Mouse (Mus musculus): ENCODE data around the gene Ankrd13d.
A peak's percentile ranks its signal among the peaks of the same experiment; 100 is the strongest.
"Not testable (repeated sequence)": the region's sequence is repeated elsewhere in the genome, so short reads cannot be mapped to it uniquely, and the experiment has no call there.

Gene Ankrd13d

GRCm38 (mm10) chr19:4264171-4264780, 18.7 kb downstream of the Ankrd13d start:
- DNase-seq (ENCODE audit: low spot score in 2 of 2): no peak

- DNase-seq (ENCODE audit: low spot score in 2 of 2): no peak
Observed at GRCm38 (mm10) chr19:4263702-4264101, 19.2 kb downstream of the Ankrd13d start.

- DNase-seq (ENCODE audit: low spot score in 2 of 2): no peak
Observed at GRCm38 (mm10) chr19:4262756-4263155, 20.2 kb downstream of the Ankrd13d start.

- DNase-seq (ENCODE audit: low spot score in 2 of 2): no peak
Observed at GRCm38 (mm10) chr19:4261038-4261698, 21.8 kb downstream of the Ankrd13d start.

GRCm38 (mm10) chr19:4257897-4258252, 25.1 kb downstream of the Ankrd13d start:
- DNase-seq (ENCODE audit: low spot score in 2 of 2): no peak

- DNase-seq (ENCODE audit: low spot score in 2 of 2): peak; percentile 86 to 90
Observed at GRCm38 (mm10) chr19:4257216-4257896, 25.6 kb downstream of the Ankrd13d start.

- DNase-seq (ENCODE audit: low spot score in 2 of 2): no peak
Observed at GRCm38 (mm10) chr19:4255583-4256162, 27.3 kb downstream of the Ankrd13d start.

- DNase-seq (ENCODE audit: low spot score in 2 of 2): no peak
Observed at GRCm38 (mm10) chr19:4254230-4254629, 28.7 kb downstream of the Ankrd13d start.

- not testable (repeated sequence) for DNase-seq (ENCODE audit: low spot score in 2 of 2)
Observed at GRCm38 (mm10) chr19:4248683-4249082, 34.3 kb downstream of the Ankrd13d start.

- DNase-seq (ENCODE audit: low spot score in 2 of 2): no peak
Observed at GRCm38 (mm10) chr19:4247010-4247409, 35.9 kb downstream of the Ankrd13d start.

- no peak for DNase-seq (ENCODE audit: low spot score in 2 of 2)
Observed at GRCm38 (mm10) chr19:4244775-4245174, 38.2 kb downstream of the Ankrd13d start.

GRCm38 (mm10) chr19:4242416-4242815, 40.5 kb downstream of the Ankrd13d start:
- no peak for DNase-seq (ENCODE audit: low spot score in 2 of 2)

- no peak for DNase-seq (ENCODE audit: low spot score in 2 of 2)
Observed at GRCm38 (mm10) chr19:4240247-4240668, 42.7 kb downstream of the Ankrd13d start.

- no peak for DNase-seq (ENCODE audit: low spot score in 2 of 2)
Observed at GRCm38 (mm10) chr19:4234548-4234947, 48.4 kb downstream of the Ankrd13d start.

- DNase-seq (ENCODE audit: low spot score in 2 of 2): no peak
Observed at GRCm38 (mm10) chr19:4232651-4233050, 50.3 kb downstream of the Ankrd13d start.

GRCm38 (mm10) chr19:4232186-4232572, 50.8 kb downstream of the Ankrd13d start:
- DNase-seq (ENCODE audit: low spot score in 2 of 2): peak in 1 of 2 experiments; percentile 39

- DNase-seq (ENCODE audit: low spot score in 2 of 2): peak; percentile 95 to 96
Observed at GRCm38 (mm10) chr19:4231253-4232185, 51.4 kb downstream of the Ankrd13d start, which contains the start of gene Pold4. TSS of gene Pold4 (plus strand) at chr19:4231899.

GRCm38 (mm10) chr19:4230415-4230814, 52.5 kb downstream of the Ankrd13d start:
- no peak for DNase-seq (ENCODE audit: low spot score in 2 of 2)

- DNase-seq (ENCODE audit: low spot score in 2 of 2): no peak
Observed at GRCm38 (mm10) chr19:4229451-4230076, 53.4 kb downstream of the Ankrd13d start.

GRCm38 (mm10) chr19:4228891-4229290, 54.0 kb downstream of the Ankrd13d start:
- no peak for DNase-seq (ENCODE audit: low spot score in 2 of 2)
